8 mouse cellular contexts compared by ENCODE assay signal in genomic region chr4:43499407-43500333, GRCm38 (mm10). TPM values are rescaled to one million over a fixed set of nuclear protein-coding genes. Genes with fewer than 3 reads are reported as not detected.
DNase-seq lines count a peak whose midpoint lies in the region; ATAC-seq and TF ChIP-seq lines count a peak whose summit lies in the region.

Arhgef39 (minus strand) TSS chr4:43499695.

- 7% methylated on average over 50 of the region's 50 CpGs for WGBS in forebrain, embryonic 10.5 days
- WGBS in heart, postnatal 0 days: 6% methylated on average over 50 of the region's 50 CpGs
- 6% methylated on average over 50 of the region's 50 CpGs for WGBS in lung, embryonic 14.5 days
- WGBS in thymus, adult 2 months: 8% methylated on average over 50 of the region's 50 CpGs

- TF ChIP-seq EP300 in ES-Bruce4 (IDR thresholded peaks at IDR 0.05; ENCODE audit: insufficient read depth, low read depth, low read length): 0 out of 2 replicates have a peak, but pooled peaks have one; percentile 3
- no peak for TF ChIP-seq EP300 in heart, postnatal 0 days (IDR thresholded peaks at IDR 0.05; ENCODE audit: low read depth)

- TF ChIP-seq POLR2A in ES-Bruce4 (IDR thresholded peaks at IDR 0.05; ENCODE audit: insufficient read depth, low read length): peak; percentile 66
- TF ChIP-seq POLR2A in thymus, adult 2 months (IDR thresholded peaks at IDR 0.05; ENCODE audit: control insufficient read depth, extremely low read depth, insufficient read depth, low read length, poor library complexity): 0 out of 2 replicates have a peak, but pooled peaks have one; percentile 18

- no peak for TF ChIP-seq CTCF in ES-Bruce4 (IDR thresholded peaks at IDR 0.05; ENCODE audit: low read depth, low read length)
- TF ChIP-seq CTCF in heart, postnatal 0 days (IDR thresholded peaks at IDR 0.05; ENCODE audit: low read depth): no peak
- TF ChIP-seq CTCF in lung, embryonic 14.5 days (IDR thresholded peaks at IDR 0.05; ENCODE audit: low read depth): no peak
- no peak for TF ChIP-seq CTCF in thymus, adult 2 months (IDR thresholded peaks at IDR 0.05; ENCODE audit: borderline replicate concordance, control insufficient read depth, extremely low read depth, insufficient read depth, low read length, poor library complexity)

- ATAC-seq in heart, postnatal 0 days (ENCODE audit: insufficient read depth, low read depth): peak; percentile 92
- ATAC-seq in lung, embryonic 14.5 days (ENCODE audit: insufficient read depth): peak; percentile 90
- ATAC-seq in neutrophil, adult 5-6 weeks (ENCODE audit: extremely low read depth, insufficient number of reproducible peaks, low FRiP score, poor library complexity, severe bottlenecking): peak; percentile 37; the same call in 1 of the 2 replicates

- H3K4me1 ChIP-seq in ES-Bruce4 (ENCODE audit: control insufficient read depth, insufficient read depth, low read length): no peaks in the 10 kb centered on the region
- H3K4me1 ChIP-seq in forebrain, embryonic 10.5 days: peaks cover 45% of the 10 kb centered on the region
- H3K4me1 ChIP-seq in heart, postnatal 0 days (ENCODE audit: control insufficient read depth, insufficient read depth): peaks cover 23% of the 10 kb centered on the region
- H3K4me1 ChIP-seq in lung, embryonic 14.5 days (ENCODE audit: insufficient read depth): peaks cover 15% of the 10 kb centered on the region
- H3K4me1 ChIP-seq in thymus, adult 2 months (replicated peaks; ENCODE audit: control insufficient read depth, insufficient read depth, low read length): peaks cover 33% of the 10 kb centered on the region

- peak within 1 kb of the TSS; percentile 78 for H3K9ac ChIP-seq in ES-Bruce4 (ENCODE audit: low read depth, poor library complexity, severe bottlenecking)
- H3K9ac ChIP-seq in heart, postnatal 0 days (replicated peaks; ENCODE audit: low read depth, low read length): peak within 1 kb of the TSS; percentile 29; the same call in 1 of the 2 replicates
- peak within 1 kb of the TSS; percentile 78 for H3K9ac ChIP-seq in lung, embryonic 14.5 days

- H3K9me3 ChIP-seq in ES-Bruce4 (replicated peaks; ENCODE audit: control insufficient read depth, insufficient read depth, low read length, poor library complexity, severe bottlenecking): no peaks in the 10 kb centered on the region
- H3K9me3 ChIP-seq in forebrain, embryonic 10.5 days: no peaks in the 10 kb centered on the region
- no peaks in the 10 kb centered on the region for H3K9me3 ChIP-seq in heart, postnatal 0 days (replicated peaks; ENCODE audit: control insufficient read depth, low read length)
- H3K9me3 ChIP-seq in lung, embryonic 14.5 days (ENCODE audit: low read depth, low read length): no peaks in the 10 kb centered on the region

- H3K4me2 ChIP-seq in heart, postnatal 0 days (ENCODE audit: low read depth, low read length): peak within 1 kb of the TSS; percentile 72
- H3K4me2 ChIP-seq in lung, embryonic 14.5 days: peak within 1 kb of the TSS; percentile 73

- no peak within 1 kb of the TSS for H3K27ac ChIP-seq in ES-Bruce4 (ENCODE audit: insufficient read depth, low read length)
- H3K27ac ChIP-seq in forebrain, embryonic 10.5 days: peak within 1 kb of the TSS; percentile 88
- H3K27ac ChIP-seq in heart, postnatal 0 days (ENCODE audit: low read depth): no peak within 1 kb of the TSS; the same call in 1 of the 2 replicates
- peak within 1 kb of the TSS; percentile 64; the same call in 1 of the 2 replicates for H3K27ac ChIP-seq in lung, embryonic 14.5 days (ENCODE audit: low read depth)
- no peak within 1 kb of the TSS for H3K27ac ChIP-seq in thymus, adult 2 months (ENCODE audit: control insufficient read depth, insufficient read depth, low read length)

- 0 out of 2 replicates have a peak, but pooled peaks cover 5% of the 10 kb centered on the region for H3K36me3 ChIP-seq in ES-Bruce4 (ENCODE audit: control insufficient read depth, insufficient read depth, low read length, poor library complexity, severe bottlenecking)
- peaks cover 30% of the 10 kb centered on the region for H3K36me3 ChIP-seq in forebrain, embryonic 10.5 days (replicated peaks)
- H3K36me3 ChIP-seq in heart, postnatal 0 days (replicated peaks; ENCODE audit: control insufficient read depth, insufficient read depth, low read length): peaks cover 15% of the 10 kb centered on the region
- H3K36me3 ChIP-seq in lung, embryonic 14.5 days (ENCODE audit: insufficient read depth): peaks cover 18% of the 10 kb centered on the region
- H3K36me3 ChIP-seq in thymus, adult 2 months (ENCODE audit: control insufficient read depth, insufficient read depth, low read length): no peaks in the 10 kb centered on the region

- no peaks in the 10 kb centered on the region for H3K27me3 ChIP-seq in ES-Bruce4 (ENCODE audit: control insufficient read depth, insufficient read depth, low read length, poor library complexity, severe bottlenecking)
- H3K27me3 ChIP-seq in forebrain, embryonic 10.5 days (ENCODE audit: poor library complexity, severe bottlenecking): peaks cover 72% of the 10 kb centered on the region
- no peaks in the 10 kb centered on the region for H3K27me3 ChIP-seq in heart, postnatal 0 days (ENCODE audit: control insufficient read depth, insufficient read depth, low read length)
- no peaks in the 10 kb centered on the region for H3K27me3 ChIP-seq in lung, embryonic 14.5 days (ENCODE audit: insufficient read depth, low read length)
- H3K27me3 ChIP-seq in thymus, adult 2 months (ENCODE audit: control insufficient read depth, insufficient read depth, low read length): no peaks in the 10 kb centered on the region

- peak; percentile 89 for DNase-seq in c-Kit-negative CD71-positive TER-119-positive erythroid progenitor cells, embryonic 14.5 days (ENCODE audit: low read depth, low spot score)
- peak; percentile 83 for DNase-seq in forebrain, embryonic 10.5 days (ENCODE audit: extremely low spot score, low spot score)
- peak; percentile 92 for DNase-seq in heart, postnatal 0 days (ENCODE audit: low spot score)
- peak; percentile 88 to 96 for DNase-seq in kidney, postnatal 36 days
- DNase-seq in lung, embryonic 14.5 days: peak; percentile 97
- peak; percentile 80 for DNase-seq in thymus, adult 2 months

- peak within 1 kb of the TSS; percentile 80 for H3K4me3 ChIP-seq in ES-Bruce4 (ENCODE audit: low read depth, low read length)
- peak within 1 kb of the TSS; percentile 61 for H3K4me3 ChIP-seq in forebrain, embryonic 10.5 days
- H3K4me3 ChIP-seq in heart, postnatal 0 days (ENCODE audit: low read depth, low read length): peak within 1 kb of the TSS; percentile 57
- H3K4me3 ChIP-seq in lung, embryonic 14.5 days (ENCODE audit: low read depth, low read length): peak within 1 kb of the TSS; percentile 70
- H3K4me3 ChIP-seq in thymus, adult 2 months (ENCODE audit: control insufficient read depth, insufficient read depth, low read length): peak within 1 kb of the TSS; percentile 76

RNA-seq across cellular contexts. Expression of gene Arhgef39, which starts in this region (rescaled TPM):
- polyA plus RNA-seq in ES-Bruce4 (2011; ENCODE audit: insufficient read depth, insufficient read length, low read depth, missing spikeins): 33.1 and 40.8 TPM in 2 replicates
- 54.6 and 56.7 TPM in 2 replicates for polyA plus RNA-seq in forebrain, embryonic 10.5 days (2016; fragmentation: Nextera tagmentation; extraction: Ambion mirVana)
- total RNA-seq in heart, postnatal 0 days (2014; rRNA removed; ENCODE audit: low replicate concordance): 18.7 and 27.0 TPM in 2 replicates
- 7.3 and 8.8 TPM in 2 replicates for polyA plus RNA-seq in heart, postnatal 0 days (2015; fragmentation: Nextera tagmentation; extraction: Ambion mirVana)
- 42.5 and 51.8 TPM in 2 replicates for polyA plus RNA-seq in lung, embryonic 14.5 days (2014; fragmentation: Nextera tagmentation; extraction: Ambion mirVana)
- 1.5 and 2.6 TPM in 2 replicates for total RNA-seq in neutrophil, adult 5-6 weeks (2017)
- 105 and 108 TPM in 2 replicates for polyA plus RNA-seq in thymus, adult 2 months (2012; rRNA removed)

Comparison
In these comparisons a context has a peak if more than half of its experiments do, and no peak if none do; other contexts are left out.
1. H3K27ac ChIP-seq: peak in forebrain, embryonic 10.5 days (single experiment) and lung, embryonic 14.5 days (single experiment); none in ES-Bruce4 (single experiment), heart, postnatal 0 days (single experiment) and thymus, adult 2 months (single experiment).
2. ATAC-seq: peak in every context shown above with its lines; median percentile 92 in heart, postnatal 0 days; 90 in lung, embryonic 14.5 days; 37 in neutrophil, adult 5-6 weeks.
3. Peak in every context shown above with its lines, with median percentiles within 50 percentile points of each other: H3K4me3 ChIP-seq, H3K9ac ChIP-seq and DNase-seq.